Mouse (Mus musculus) small intestine, adult 2 months (tissue): Measurements from ENCODE around the gene Spsb2. TPM values are rescaled to one million over a fixed set of nuclear protein-coding genes. Genes with fewer than 3 reads are reported as not detected.
"Not testable (repeated sequence)": the region's sequence is repeated elsewhere in the genome, so short reads cannot be mapped to it uniquely, and the experiment has no call there.

ENCODE experiments used
- H3K27ac ChIP-seq: fragments of 200-500 bp; 2 replicates; pipeline ENCODE4 v1.5.1; 2012; ENCODE audit warnings: low read depth, low read length, control low read depth, inconsistent platforms; ENCODE audit not compliant: insufficient read depth
- H3K27me3 ChIP-seq: fragments of 200-500 bp; 2 replicates; pipeline ENCODE4 v1.6.1; 2012; ENCODE audit warnings: mild to moderate bottlenecking, moderate library complexity, low read length, inconsistent platforms; ENCODE audit not compliant: control insufficient read depth, insufficient read depth
- H3K36me3 ChIP-seq: fragments of 200-500 bp; 2 replicates; pipeline ENCODE4 v1.6.1; 2012; ENCODE audit warnings: mild to moderate bottlenecking, low read length, control low read depth, inconsistent platforms; ENCODE audit not compliant: control insufficient read depth, insufficient read depth
- H3K4me1 ChIP-seq: fragments of 200-500 bp; 2 replicates; pipeline ENCODE4 v1.6.1; 2012; ENCODE audit warnings: low read length, inconsistent platforms, mixed read lengths; ENCODE audit not compliant: control insufficient read depth, insufficient read depth, insufficient read length
- H3K4me3 ChIP-seq: fragments of 200-500 bp; 2 replicates; pipeline ENCODE4 v1.5.1; 2012; ENCODE audit warnings: low read depth, mild to moderate bottlenecking, control low read depth, inconsistent platforms, low read length, moderate library complexity
- CTCF ChIP-seq: fragments of 200-500 bp; IDR thresholded peaks from 2 replicates; pipeline ENCODE4 v1.5.1; 2012; ENCODE audit warnings: low read depth, mild to moderate bottlenecking, control low read depth, inconsistent platforms, low read length, moderate library complexity, mixed read lengths; ENCODE audit not compliant: insufficient replicate concordance, insufficient read length; ENCODE audit errors: extremely low read depth
- POLR2A ChIP-seq: fragments of 200-500 bp; IDR thresholded peaks from 2 replicates; pipeline ENCODE4 v1.6.1; 2012; ENCODE audit warnings: low read depth, mild to moderate bottlenecking, control low read depth, inconsistent platforms, low read length, moderate library complexity
- WGBS: fragments of 180-500 bp; shearing (Covaris S2); methylation state at CpG from one replicate; pipeline ENCODE4 v1.1.7; 2018; 5-methylcytosine and 5-hydroxymethylcytosine counted together
- polyA plus RNA-seq: library from polyadenylated mRNA; depleted of rRNA; stranded (reverse); fragments of >200 nt; gene quantifications from 2 replicates; pipeline ENCODE4 v1.2.3, GENCODE M21; 2012

The Spsb2 gene
- polyA plus RNA-seq, 1 experiment, result 38.8 TPM

GRCm38 (mm10) chr6:124817971-124818370, 9.5 kb downstream of the Spsb2 start:
- TF ChIP-seq CTCF (no peak), POLR2A (no peak)
- peaks cover 55% of the 10 kb centered on the region for H3K36me3 ChIP-seq
- no peaks in the 10 kb centered on the region for H3K27me3 ChIP-seq
- H3K4me1 ChIP-seq, result peaks cover 5% of the 10 kb centered on the region; the same call in 1 of the 2 replicates
- H3K4me3 ChIP-seq, result no peak overlapping the region
- H3K27ac ChIP-seq, result no peak overlapping the region
- WGBS, result 83% methylated on average over 8 of the region's 8 CpGs

- no peaks in the 10 kb centered on the region for H3K4me1 ChIP-seq
- H3K36me3 ChIP-seq, result peaks cover 79% of the 10 kb centered on the region
- WGBS, result 94% methylated on average over 5 of the region's 5 CpGs
- no peak overlapping the region for H3K27ac ChIP-seq
- no peaks in the 10 kb centered on the region for H3K27me3 ChIP-seq
- TF ChIP-seq CTCF (no peak), POLR2A (no peak)
- H3K4me3 ChIP-seq, result no peak overlapping the region
These were observed 12.4 kb downstream of the Spsb2 start for GRCm38 (mm10) chr6:124820891-124821290.

GRCm38 (mm10) chr6:124822049-124822448, 13.6 kb downstream of the Spsb2 start:
- no peak overlapping the region for H3K4me3 ChIP-seq
- no peaks in the 10 kb centered on the region for H3K4me1 ChIP-seq
- no peak for TF ChIP-seq POLR2A
- no peak for TF ChIP-seq CTCF
- H3K27ac ChIP-seq, result no peak overlapping the region
- H3K36me3 ChIP-seq, result peaks cover 77% of the 10 kb centered on the region
- no peaks in the 10 kb centered on the region for H3K27me3 ChIP-seq
- 95% methylated on average over 4 of the region's 4 CpGs for WGBS

- TF ChIP-seq POLR2A, result no peak; the same call in 1 of the 2 replicates
- no peak for TF ChIP-seq CTCF
- H3K4me1 ChIP-seq, result peaks cover 9% of the 10 kb centered on the region
- H3K27me3 ChIP-seq, result no peaks in the 10 kb centered on the region
- peak overlapping the region; percentile 52 for H3K4me3 ChIP-seq
- no peak overlapping the region for H3K27ac ChIP-seq
- peaks cover 28% of the 10 kb centered on the region for H3K36me3 ChIP-seq
- 17% methylated on average over 10 of the region's 10 CpGs for WGBS
These were observed 19.7 kb downstream of the Spsb2 start for GRCm38 (mm10) chr6:124828101-124828592.

GRCm38 (mm10) chr6:124828868-124829798, 20.7 kb downstream of the Spsb2 start, which contains the start of the genes Usp5 and Cdca3:
Usp5 (minus strand) TSS chr6:124829484.
Cdca3 (plus strand) TSS chr6:124829547.
- H3K4me1 ChIP-seq, result peaks cover 9% of the 10 kb centered on the region
- H3K36me3 ChIP-seq, result peaks cover 18% of the 10 kb centered on the region
- under 1% methylated on average over 55 of the region's 55 CpGs for WGBS
- peak within 1 kb of the TSS; percentile 89 for H3K27ac ChIP-seq
- H3K4me3 ChIP-seq, result peak within 1 kb of the TSS; percentile 71
- H3K27me3 ChIP-seq, result no peaks in the 10 kb centered on the region
- 0 out of 2 replicates have a peak, but pooled peaks have one; percentile 12 for TF ChIP-seq CTCF
- TF ChIP-seq POLR2A, result peak; percentile 56; the same call in 1 of the 2 replicates

- H3K36me3 ChIP-seq, result peaks cover 9% of the 10 kb centered on the region
- peak overlapping the region; percentile 89 for H3K27ac ChIP-seq
- H3K4me1 ChIP-seq, result peaks cover 9% of the 10 kb centered on the region
- H3K4me3 ChIP-seq, result peak overlapping the region; percentile 71
- no peaks in the 10 kb centered on the region for H3K27me3 ChIP-seq
- under 1% methylated on average over 38 of the region's 38 CpGs for WGBS
- 0 out of 2 replicates have a peak, but pooled peaks have one; percentile 17 for TF ChIP-seq CTCF
- peak; percentile 15; the same call in 1 of the 2 replicates for TF ChIP-seq POLR2A
These were observed 21.6 kb downstream of the Spsb2 start for GRCm38 (mm10) chr6:124829799-124830700.

- 92% methylated on average over 4 of the region's 4 CpGs for WGBS
- H3K27me3 ChIP-seq, H3K4me3 ChIP-seq, H3K27ac ChIP-seq, H3K4me1 ChIP-seq, H3K36me3 ChIP-seq: not testable (repeated sequence)
These were observed 22.7 kb downstream of the Spsb2 start for GRCm38 (mm10) chr6:124831199-124831598.
